Mouse (Mus musculus) layer of hippocampus, postnatal 25 days (tissue): ENCODE measurements around the gene Epb41l4b. TPM values are rescaled to one million over a fixed set of nuclear protein-coding genes. Genes with fewer than 3 reads are reported as not detected.
A peak's percentile ranks its signal among the peaks of the same experiment; 100 is the strongest.

ENCODE experiments used
- DNase-seq, 2 experiments: peaks; one replicate each; pipeline ENCODE4 v3.0.0; 2022; ENCODE audit warnings: mixed read lengths in 2 of 2, low spot score in 1 of 2; ENCODE audit errors: extremely low spot score in 1 of 2
- total RNA-seq, 2 experiments: library from RNA; stranded (reverse); gene quantifications; 2 replicates each; pipeline ENCODE4 v1.2.3; 2021

The Epb41l4b gene
- total RNA-seq, 2 experiments from 2014 or later, result 19.0 to 21.0 TPM

DNA sequence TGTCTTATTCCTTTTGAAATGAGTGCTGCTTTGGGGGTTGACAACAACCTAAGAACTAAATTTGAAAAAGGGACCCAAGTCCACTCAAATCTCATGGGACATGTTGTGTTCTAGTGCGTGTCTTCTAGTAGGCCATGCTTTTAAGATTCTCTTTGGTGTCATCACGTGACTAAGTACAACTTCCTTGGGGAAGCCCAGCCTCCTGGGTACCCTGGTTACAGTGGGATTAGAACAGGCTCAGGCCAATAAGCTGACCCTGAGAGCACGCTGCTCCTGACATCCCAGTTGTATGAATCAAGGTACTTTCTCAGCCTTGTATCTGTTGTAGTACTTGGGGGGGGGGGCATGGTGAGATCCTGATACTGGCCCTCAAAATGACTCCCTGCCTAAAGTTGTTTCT is 191.5 kb downstream of the Epb41l4b start:
- DNase-seq, result no peak

DNA sequence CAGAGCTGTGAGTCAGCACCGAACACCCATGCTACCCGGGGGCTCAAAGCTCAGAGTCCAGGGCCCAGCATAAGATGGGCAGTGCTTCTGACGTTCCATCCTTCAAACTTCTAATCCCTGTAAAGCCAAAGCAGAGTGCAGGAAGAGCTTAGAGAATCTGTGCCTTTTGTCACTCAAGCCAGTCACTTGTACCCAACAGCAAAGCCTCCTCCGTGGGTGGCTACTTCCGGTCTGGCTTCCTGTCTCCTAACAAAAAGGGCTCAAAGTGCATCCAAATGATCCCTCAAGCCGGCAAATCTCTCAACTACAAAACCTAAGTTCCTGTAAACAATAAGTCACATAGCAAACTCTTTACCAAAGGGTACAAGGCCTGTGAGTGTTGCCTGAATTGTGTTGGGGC is 193.7 kb downstream of the Epb41l4b start:
- no peak for DNase-seq

DNA sequence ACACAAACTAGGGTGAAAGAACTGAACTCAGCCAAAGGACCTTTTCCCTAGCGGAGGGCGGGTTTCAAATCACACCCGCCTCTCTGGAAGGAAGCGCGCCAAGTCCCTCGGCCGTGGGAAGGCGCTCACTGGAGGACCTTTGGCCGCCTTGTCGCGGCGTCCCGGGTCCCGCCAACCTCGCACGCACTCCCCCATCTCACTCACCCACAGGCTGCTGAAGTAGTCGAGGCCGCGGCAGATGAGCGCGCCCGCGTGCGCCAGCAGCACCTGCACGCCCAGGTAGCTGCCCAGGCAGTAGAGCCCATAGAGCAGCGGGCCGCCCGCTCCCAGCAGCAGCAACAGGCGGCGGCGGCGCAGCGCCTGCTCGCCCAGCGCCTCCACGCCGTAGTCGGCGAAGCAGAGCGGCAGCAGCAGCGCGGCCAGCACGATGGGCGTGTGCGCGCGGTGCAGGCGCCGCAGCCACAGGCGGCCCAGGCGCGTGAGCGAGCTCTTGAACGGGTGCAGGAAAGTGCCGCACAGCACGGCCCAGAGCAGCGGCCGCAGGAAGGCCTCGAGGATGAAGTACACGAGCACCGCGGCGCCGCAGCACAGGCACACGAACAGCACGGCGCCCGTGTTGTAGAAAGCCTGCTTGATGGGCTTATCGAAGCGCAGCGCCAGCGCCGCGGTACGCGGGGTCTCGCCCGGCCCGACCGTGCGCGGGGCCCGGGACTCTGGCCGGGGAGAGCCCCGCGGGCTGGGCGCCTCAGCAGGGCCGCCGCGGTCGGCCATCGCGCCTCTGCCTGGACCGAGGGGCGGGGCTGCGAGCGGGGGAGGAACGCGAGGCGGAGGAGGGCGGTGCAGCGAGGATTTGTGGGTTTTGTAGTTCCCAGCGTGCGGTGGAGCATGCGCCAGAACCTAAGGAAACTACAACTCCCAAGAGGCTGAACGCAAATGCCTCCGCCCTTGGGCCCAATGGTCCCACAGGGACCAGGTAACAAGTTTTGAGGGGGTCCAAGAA is 196.3 kb downstream of the Epb41l4b start, which contains the start of gene Tmem245:
Gene Tmem245, minus strand, starts transcription at position 797 of the 1,000 bp plus-strand sequence.
- peak; percentile 73 to 76 for DNase-seq

DNA sequence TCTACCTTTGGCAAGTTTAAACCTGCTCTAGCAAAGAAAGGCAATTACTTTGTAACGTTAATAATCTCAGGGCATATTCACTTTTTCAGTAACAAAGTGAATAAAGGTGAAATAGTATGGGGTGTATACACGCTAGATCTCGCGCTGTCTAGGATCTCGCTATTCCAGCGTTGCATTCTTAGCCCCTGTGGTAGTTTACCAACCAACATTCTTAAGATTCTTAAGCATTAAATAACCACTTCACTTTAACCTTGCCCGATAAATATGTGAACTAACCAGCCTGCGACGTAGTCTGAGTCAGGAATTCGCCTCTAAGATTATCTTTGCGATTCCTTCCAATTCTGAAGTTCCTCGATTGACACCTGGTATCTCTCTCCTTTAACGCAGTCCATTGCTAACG is 197.1 kb downstream of the Epb41l4b start:
- no peak for DNase-seq

DNA sequence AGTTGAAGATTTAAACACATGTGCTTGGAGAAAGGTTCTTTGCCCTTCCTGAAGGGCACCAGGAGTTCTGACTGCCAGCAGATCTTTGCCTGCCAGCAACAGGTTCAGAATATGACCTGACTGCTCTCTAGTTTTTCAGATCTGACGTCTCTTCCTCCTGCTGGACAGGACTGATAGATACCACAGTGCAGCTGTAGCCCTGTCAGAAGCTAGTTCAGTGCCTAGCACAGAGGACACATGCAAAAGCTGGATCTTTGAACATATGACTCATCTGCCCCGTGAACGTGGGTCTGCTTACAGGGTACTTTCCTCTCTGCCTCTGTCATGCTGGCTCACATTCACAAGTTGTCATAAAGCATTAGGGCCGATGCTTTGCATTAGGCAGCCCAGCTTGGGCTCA is 199.0 kb downstream of the Epb41l4b start:
- DNase-seq, result no peak

DNA sequence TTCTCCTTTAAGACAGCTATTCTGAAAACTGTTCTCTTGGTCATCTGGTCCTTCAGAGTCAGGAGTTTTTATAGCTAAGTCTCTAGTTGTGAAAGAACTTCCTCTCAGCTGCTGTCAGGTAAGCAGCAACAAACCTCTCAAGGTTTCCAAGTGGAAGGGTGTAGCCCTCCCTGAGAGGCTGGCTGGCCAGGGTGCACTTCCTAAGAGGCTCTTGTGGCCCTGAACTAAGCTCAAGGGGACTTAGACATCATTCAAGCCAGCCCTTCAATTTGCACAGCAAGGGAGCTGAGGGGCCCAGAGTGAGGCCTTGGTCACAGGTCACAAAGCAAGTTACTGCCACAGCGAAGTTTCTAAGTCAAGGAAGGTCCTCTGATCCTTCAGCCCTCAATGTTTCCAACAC is 200.0 kb downstream of the Epb41l4b start:
- DNase-seq, result no peak

DNA sequence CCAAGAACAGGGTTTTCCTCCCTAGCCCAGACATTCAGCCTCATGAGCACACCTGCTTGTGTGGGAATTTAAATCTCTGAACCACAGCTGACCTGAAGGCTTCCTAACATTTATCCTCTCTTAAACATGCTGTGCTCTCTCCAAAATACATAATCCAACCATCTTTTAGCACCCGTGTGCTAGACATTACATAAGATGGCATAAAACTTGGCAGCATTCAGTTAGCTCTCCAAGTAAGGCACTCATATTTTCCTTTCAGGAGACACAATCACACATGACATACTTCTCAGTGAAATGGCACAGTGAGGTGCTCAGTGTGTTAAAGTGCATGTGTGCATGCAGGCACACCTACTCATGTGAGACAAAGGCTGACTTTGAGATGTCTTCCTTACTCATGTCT is 200.7 kb downstream of the Epb41l4b start:
- DNase-seq, result no peak

Other genes starting within 250 kb of the Epb41l4b start
- gene Tmem245, start 196.0 kb downstream of the Epb41l4b start, total RNA-seq, result 10 to 100 TPM; 29.8 to 31.0 TPM
- gene Frrs1l, start 153.0 kb downstream of the Epb41l4b start, total RNA-seq, result 100 to 1,000 TPM; 202 to 207 TPM
- gene Ptpn3, start 158.4 kb upstream of the Epb41l4b start, total RNA-seq, result 10 to 100 TPM; 73.1 to 84.5 TPM